Mouse (Mus musculus) hindbrain, embryonic 16.5 days (tissue): ENCODE data around the gene Serpinh1. TPM values are rescaled to one million over a fixed set of nuclear protein-coding genes. Genes with fewer than 3 reads are reported as not detected.

ENCODE experiments used
- ATAC-seq: fragments of 200-750 bp; cut with Nextera tagmentation; 2 replicates; pipeline ENCODE4 v1.8.0; 2017; ENCODE audit warnings: moderate TSS enrichment, moderate library complexity
- H3K27ac ChIP-seq: fragments of 300-500 bp; sonication (generic); 2 replicates; pipeline ENCODE4 v1.5.1; 2014; ENCODE audit warnings: low read depth, mild to moderate bottlenecking, control low read depth, low read length, moderate library complexity
- H3K27me3 ChIP-seq: fragments of 300-500 bp; sonication (generic); replicated peaks from 2 replicates; pipeline ENCODE4 v1.6.1; 2014; ENCODE audit warnings: low read length; ENCODE audit not compliant: control insufficient read depth, insufficient read depth
- H3K36me3 ChIP-seq: fragments of 300-500 bp; sonication (generic); 2 replicates; pipeline ENCODE4 v1.6.1; 2014; ENCODE audit warnings: mild to moderate bottlenecking, low read length, moderate library complexity, mixed read lengths; ENCODE audit not compliant: control insufficient read depth, insufficient read depth
- H3K4me1 ChIP-seq: fragments of 300-500 bp; sonication (generic); 2 replicates; pipeline ENCODE4 v1.6.1; 2014; ENCODE audit warnings: low read depth, low read length; ENCODE audit not compliant: control insufficient read depth, insufficient read depth
- H3K4me2 ChIP-seq: fragments of 300-500 bp; sonication (generic); 2 replicates; pipeline ENCODE4 v1.6.1; 2014; ENCODE audit warnings: mild to moderate bottlenecking, low read length, control low read depth, moderate library complexity
- H3K4me3 ChIP-seq: fragments of 300-500 bp; sonication (generic); 2 replicates; pipeline ENCODE4 v1.5.1; 2014; ENCODE audit warnings: mild to moderate bottlenecking, low read length, control low read depth, moderate library complexity
- H3K9ac ChIP-seq: fragments of 300-500 bp; sonication (generic); 2 replicates; pipeline ENCODE4 v1.6.1; 2014; ENCODE audit warnings: low read depth, mild to moderate bottlenecking, control low read depth, low read length, moderate library complexity
- H3K9me3 ChIP-seq: fragments of 300-500 bp; sonication (generic); 2 replicates; pipeline ENCODE4 v1.6.1; 2014; ENCODE audit warnings: mild to moderate bottlenecking, low read length, moderate library complexity; ENCODE audit not compliant: control insufficient read depth
- WGBS: fragments of 180-500 bp; shearing (Covaris S2); extraction: QIAGEN DNeasy Blood & Tissue Kit; methylation state at CpG from one replicate; pipeline ENCODE4 v1.1.7; 2014; 5-methylcytosine and 5-hydroxymethylcytosine counted together
- polyA plus RNA-seq: library from polyadenylated mRNA; unstranded; fragments of >200 nt; fragmentation: Nextera tagmentation; extraction: Ambion mirVana; gene quantifications from 2 replicates; pipeline ENCODE4 v1.2.1, GENCODE M21; 2015

Gene Serpinh1
- polyA plus RNA-seq, 1 experiment from 2014 or later: 261 TPM

DNA sequence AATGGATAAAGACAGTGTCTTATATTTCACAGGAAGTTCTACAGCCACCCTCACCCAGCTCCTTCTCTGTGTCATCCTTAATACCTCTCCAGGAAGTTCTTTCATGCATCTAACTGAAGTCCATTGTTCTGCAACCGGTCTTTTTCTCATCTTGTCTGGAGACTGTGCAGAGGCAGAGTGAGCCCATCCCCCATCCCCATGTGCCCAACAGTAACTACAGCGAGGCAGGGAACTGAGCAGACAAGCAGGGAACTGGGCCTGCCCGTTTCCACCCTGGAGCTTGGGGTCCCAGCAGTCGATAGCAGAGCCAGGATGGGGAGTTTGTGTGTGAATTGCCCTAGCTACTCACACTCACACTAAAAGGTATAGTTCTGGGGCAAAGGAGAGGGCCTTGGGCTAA lies 37.5 kb upstream of the Serpinh1 start:
- Histone ChIP-seq H3K27me3 (no peaks in the 10 kb centered on the region), H3K4me1 (peaks cover 19% of the 10 kb centered on the region), H3K9ac (no peak overlapping the region), H3K9me3 (no peaks in the 10 kb centered on the region), H3K4me3 (no peak overlapping the region), H3K4me2 (no peak overlapping the region), H3K27ac (no peak overlapping the region), H3K36me3 (peaks cover 4% of the 10 kb centered on the region)
- 24% methylated on average over 4 of the region's 4 CpGs for WGBS
- ATAC-seq: no peak

DNA sequence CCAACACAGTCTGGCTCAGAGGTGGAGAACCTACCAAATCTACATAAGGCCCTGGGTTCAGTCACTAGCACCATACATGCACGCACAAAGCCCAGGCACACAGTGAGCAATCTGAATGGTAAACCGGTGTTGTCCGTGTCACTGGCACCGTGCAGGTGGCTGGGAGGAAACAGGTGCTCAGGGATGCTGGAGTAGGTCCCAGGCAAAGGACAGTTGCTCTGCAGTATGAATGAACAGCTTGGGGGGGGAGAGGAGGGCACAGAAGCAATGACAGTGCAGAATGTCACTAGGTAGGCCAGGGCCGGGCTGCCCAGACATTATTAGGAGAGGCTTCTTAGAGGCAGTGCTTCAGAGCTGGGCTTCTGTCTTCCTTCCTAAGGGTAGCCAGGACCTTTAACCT lies 34.3 kb upstream of the Serpinh1 start:
- H3K36me3 ChIP-seq: peaks cover 4% of the 10 kb centered on the region
- H3K4me1 ChIP-seq: peaks cover 47% of the 10 kb centered on the region
- no peaks in the 10 kb centered on the region for H3K9me3 ChIP-seq

DNA sequence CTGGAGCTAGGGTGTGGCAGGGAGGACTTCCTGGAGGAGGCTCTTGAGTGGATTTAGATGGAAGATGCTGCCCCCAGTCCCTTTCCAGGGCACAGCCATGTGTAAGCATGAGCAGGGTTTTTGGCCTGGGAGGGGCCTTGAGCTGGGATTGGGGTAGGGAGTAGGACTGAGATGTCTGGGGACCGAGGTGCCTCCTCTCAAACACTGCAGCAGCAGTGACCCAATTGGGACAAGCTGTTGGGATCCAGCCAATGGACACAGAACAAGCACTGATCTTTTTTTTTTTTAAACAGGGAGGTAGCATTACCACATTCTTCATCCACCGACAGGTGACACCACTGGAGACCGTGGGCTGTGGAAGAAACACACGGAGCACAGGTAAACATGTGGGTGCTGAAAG lies 33.8 kb upstream of the Serpinh1 start:
- Histone ChIP-seq H3K27ac (no peak overlapping the region), H3K9ac (no peak overlapping the region), H3K4me1 (peaks cover 47% of the 10 kb centered on the region), H3K36me3 (peaks cover 4% of the 10 kb centered on the region; the same call in 1 of the 2 replicates), H3K4me3 (no peak overlapping the region), H3K4me2 (no peak overlapping the region), H3K9me3 (no peaks in the 10 kb centered on the region), H3K27me3 (no peaks in the 10 kb centered on the region)
- WGBS: 93% methylated on average over 4 of the region's 4 CpGs
- no peak for ATAC-seq

More for the DNA sequence above, 34.3 kb upstream of the Serpinh1 start:
- H3K27ac ChIP-seq: no peak overlapping the region
- 90% methylated on average over 5 of the region's 5 CpGs for WGBS
- no peaks in the 10 kb centered on the region for H3K27me3 ChIP-seq
- H3K4me2 ChIP-seq: no peak overlapping the region
- H3K9ac ChIP-seq: no peak overlapping the region
- no peak for ATAC-seq
- no peak overlapping the region for H3K4me3 ChIP-seq

DNA sequence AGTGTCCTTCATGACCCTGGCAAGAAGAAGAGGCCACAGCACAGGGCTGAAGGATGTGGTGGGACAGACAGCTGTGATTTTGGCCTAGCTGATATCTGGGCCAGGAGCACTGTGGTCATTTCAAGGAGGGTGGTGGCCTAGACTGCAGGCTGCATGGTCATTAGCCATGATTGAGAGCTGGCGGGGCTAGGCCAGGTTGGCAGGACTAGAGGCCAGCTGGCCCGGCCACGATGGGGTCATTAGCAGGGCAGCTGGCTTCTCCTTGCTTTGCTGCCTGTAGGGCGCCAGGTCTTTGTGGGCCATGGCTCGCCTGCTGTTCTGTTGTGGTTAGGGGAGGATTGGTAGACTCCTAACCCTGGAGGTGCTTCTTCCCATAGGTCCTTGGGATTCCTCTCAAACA lies 33.0 kb upstream of the Serpinh1 start:
- Histone ChIP-seq H3K27ac (no peak overlapping the region), H3K4me2 (no peak overlapping the region; the same call in 1 of the 2 replicates), H3K4me3 (no peak overlapping the region), H3K4me1 (peaks cover 47% of the 10 kb centered on the region), H3K9ac (peak overlapping the region; percentile 31), H3K9me3 (no peaks in the 10 kb centered on the region), H3K27me3 (no peaks in the 10 kb centered on the region), H3K36me3 (no peaks in the 10 kb centered on the region)
- ATAC-seq: no peak
- 46% methylated on average over 5 of the region's 5 CpGs for WGBS

DNA sequence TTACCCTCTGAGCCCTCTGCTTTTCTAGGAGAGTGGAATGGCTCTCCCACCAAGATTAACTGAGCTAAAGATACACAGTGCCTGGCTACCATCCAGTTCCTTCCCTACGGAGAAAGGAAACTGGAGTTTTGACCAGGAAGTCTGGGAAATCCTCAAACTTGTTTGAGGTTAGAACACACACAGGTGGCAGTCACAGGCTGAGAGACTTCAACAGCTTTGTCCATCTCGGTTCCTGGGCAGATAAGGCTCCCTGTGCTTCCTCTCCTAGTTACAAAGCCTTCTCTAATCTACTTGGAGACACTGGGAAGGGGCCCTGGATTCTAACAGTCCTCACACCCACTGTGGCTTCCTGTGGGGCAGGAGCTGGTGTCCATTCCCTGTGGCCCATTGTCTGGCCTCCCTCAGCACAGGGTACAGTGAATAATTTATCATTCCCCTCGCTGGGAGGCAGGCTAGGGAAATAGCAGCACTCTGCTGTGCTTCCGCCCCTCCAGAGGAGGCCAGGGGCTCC lies 31.1 kb upstream of the Serpinh1 start:
- Histone ChIP-seq H3K27me3 (no peaks in the 10 kb centered on the region), H3K4me3 (peak overlapping the region; percentile 88), H3K36me3 (no peaks in the 10 kb centered on the region), H3K4me2 (peak overlapping the region; percentile 92), H3K9me3 (no peaks in the 10 kb centered on the region), H3K9ac (peak overlapping the region; percentile 87), H3K4me1 (peaks cover 46% of the 10 kb centered on the region), H3K27ac (no peak overlapping the region; the same call in 1 of the 2 replicates)
- WGBS: 18% methylated on average over 4 of the region's 4 CpGs
- ATAC-seq: no peak

DNA sequence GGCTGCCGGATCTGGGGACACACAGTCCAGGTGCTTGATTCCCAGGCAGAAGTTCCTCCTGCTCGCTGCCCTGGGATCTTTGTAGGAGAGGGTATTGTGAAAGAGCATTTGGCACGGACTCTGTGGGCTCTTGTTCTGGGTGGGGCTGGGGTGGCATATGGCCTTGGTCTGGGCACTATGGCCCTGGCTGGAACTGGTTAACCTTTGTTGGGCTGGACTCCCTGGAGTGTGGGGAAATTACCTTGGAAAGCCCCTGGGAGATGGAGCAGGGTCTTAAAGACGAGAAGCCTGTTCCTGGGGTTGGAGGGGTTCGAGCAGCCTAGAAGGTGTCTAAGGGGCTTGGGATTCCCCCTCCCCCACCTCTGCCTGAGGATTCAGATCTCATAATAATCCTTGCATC lies 30.2 kb upstream of the Serpinh1 start:
- peak overlapping the region; percentile 88 for H3K4me3 ChIP-seq
- no peak for ATAC-seq
- H3K9me3 ChIP-seq: no peaks in the 10 kb centered on the region
- H3K36me3 ChIP-seq: no peaks in the 10 kb centered on the region
- no peak overlapping the region; the same call in 1 of the 2 replicates for H3K27ac ChIP-seq
- WGBS: 43% methylated on average over 5 of the region's 5 CpGs
- peak overlapping the region; percentile 87 for H3K9ac ChIP-seq
- H3K4me2 ChIP-seq: peak overlapping the region; percentile 92
- H3K4me1 ChIP-seq: peaks cover 49% of the 10 kb centered on the region
- no peaks in the 10 kb centered on the region for H3K27me3 ChIP-seq

DNA sequence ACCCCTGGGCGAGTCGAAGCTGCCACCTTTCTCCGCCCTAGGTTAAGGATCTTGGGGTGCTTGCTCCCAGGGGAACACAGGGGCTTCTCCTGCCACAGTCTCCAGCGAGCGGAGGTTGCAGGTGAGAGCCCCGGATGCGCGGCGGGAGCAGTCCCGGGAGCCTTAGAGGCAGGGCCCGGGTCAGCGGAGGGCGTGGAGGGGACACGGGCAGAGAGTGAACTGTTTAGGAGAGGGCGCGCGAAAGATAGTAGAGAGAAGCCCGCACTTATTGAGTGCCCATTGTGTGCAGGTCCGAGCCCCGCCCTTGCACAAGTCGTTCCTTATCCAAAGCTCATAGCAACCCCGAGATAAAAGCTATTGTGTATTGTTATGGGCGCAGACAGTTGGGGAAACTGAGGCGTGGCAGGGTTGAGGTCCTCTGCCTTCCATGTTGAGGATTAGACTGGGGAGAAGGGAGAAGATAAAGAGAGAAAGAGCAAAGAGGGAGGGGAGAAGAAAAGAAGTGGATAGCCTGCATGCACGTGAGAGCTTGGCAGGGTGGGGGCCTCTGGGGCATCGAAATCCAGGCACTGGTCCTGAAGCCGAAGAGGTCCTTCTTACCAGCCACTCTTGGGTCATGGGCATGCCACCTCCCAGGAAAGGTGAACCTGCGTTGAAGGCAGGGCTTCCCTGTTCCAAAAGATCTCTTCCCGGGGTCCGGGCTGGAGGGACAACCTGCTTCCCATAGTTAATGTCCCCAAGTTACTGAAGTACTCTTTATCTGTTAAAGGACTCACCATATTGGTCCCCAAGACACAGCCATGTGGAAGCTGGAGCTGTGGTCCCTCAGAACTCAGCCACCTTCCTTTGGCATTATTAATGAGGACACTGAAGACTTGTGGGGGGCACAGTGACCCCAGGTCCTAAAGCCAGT lies 29.3 kb upstream of the Serpinh1 start:
- Histone ChIP-seq H3K9me3 (no peaks in the 10 kb centered on the region), H3K27ac (peak overlapping the region; percentile 92), H3K27me3 (no peaks in the 10 kb centered on the region), H3K4me1 (peaks cover 49% of the 10 kb centered on the region), H3K36me3 (no peaks in the 10 kb centered on the region), H3K4me3 (peak overlapping the region; percentile 88), H3K9ac (peak overlapping the region; percentile 87), H3K4me2 (peak overlapping the region; percentile 92)
- 8% methylated on average over 29 of the region's 30 CpGs for WGBS
- no peak for ATAC-seq

DNA sequence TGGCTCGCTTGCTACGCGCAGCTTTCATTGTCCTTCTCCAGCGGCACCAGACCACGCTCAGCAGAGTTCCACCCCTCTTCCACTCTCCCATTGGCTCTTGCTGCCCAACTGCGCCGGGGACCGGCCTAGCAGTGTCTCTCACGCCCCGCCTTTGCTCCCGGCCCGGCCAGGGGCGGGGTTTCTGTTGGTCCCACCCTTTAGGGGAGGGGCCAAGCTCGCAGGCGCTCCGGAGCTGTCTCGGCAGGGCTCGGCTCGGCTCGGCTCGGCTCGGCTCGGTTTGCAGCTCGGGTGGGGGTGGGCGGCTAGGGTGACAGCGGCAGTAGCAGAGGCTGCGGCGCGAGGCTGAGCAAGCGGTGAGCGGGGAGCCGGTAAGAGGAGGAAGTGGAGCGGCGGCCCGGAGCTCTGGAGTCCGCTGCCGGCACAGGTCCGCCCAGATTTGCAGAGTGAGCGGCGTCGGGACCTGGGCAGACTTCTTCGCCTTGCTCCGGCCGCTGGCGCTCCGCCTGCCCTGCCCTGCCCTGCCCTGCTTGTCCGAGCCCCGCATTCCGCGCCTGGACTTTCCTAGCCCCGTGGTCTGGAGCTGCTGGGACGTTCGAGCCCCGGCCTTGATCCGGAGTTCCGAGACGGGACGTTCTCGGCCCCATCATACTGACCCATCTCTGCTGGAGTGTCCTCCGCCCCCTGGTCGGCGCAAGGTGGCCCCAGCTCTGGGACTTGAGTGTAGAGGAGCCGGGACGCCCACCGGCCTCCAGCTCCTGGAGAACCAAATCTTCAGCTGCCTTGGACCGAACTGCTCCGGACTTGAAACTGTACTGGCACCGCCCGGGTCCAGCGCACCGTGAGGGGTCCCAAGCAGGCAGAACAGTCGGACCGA lies 28.4 kb upstream of the Serpinh1 start, which contains the start of gene Gdpd5:
Gene Gdpd5, plus strand, starts transcription at position 201 of the 874 bp plus-strand sequence.
- H3K9ac ChIP-seq: peak within 1 kb of the TSS; percentile 87
- H3K36me3 ChIP-seq: no peaks in the 10 kb centered on the region
- no peaks in the 10 kb centered on the region for H3K9me3 ChIP-seq
- peak within 1 kb of the TSS; percentile 88 for H3K4me3 ChIP-seq
- no peaks in the 10 kb centered on the region for H3K27me3 ChIP-seq
- under 1% methylated on average over 53 of the region's 73 CpGs for WGBS
- peak; percentile 96 for ATAC-seq
- H3K4me1 ChIP-seq: peaks cover 47% of the 10 kb centered on the region
- H3K27ac ChIP-seq: peak within 1 kb of the TSS; percentile 92
- H3K4me2 ChIP-seq: peak within 1 kb of the TSS; percentile 92
